Mouse (Mus musculus): ENCODE results near the gene Nat8f2. TPM values are rescaled to one million over a fixed set of nuclear protein-coding genes. Genes with fewer than 3 reads are reported as not detected.
"Not testable (repeated sequence)": the region's sequence is repeated elsewhere in the genome, so short reads cannot be mapped to it uniquely, and the experiment has no call there.

Nat8f2 gene
- total and polyA plus RNA-seq, 3 experiments, result 0.06 to 0.12 TPM; not detected in 1

DNA sequence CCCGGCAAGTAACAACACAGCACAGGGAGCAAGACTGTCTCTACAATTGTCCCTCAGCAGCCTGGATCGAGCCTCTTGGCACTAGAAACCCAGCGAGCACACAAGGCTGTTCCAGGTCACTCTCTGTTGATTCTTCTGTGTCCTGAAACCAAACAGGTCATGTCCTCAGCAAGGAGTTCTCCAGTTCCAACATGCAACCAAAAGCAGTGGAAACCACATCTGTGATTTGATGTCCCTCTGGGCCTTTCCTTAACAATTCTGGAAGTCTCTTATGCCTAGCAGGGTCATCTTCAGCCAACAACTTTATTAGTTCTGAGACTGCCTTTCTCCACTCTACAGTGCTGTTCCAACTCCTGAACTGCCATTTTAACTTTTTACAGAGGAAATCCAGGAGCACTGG is 2.8 kb downstream of the Nat8f2 start:
- not testable (repeated sequence) for H3K79me2 ChIP-seq (ENCODE audit: control insufficient read depth, insufficient read depth, low read length, poor library complexity); DNase-seq (ENCODE audit: low read depth, low spot score); H3K9ac ChIP-seq (ENCODE audit: control insufficient read depth, low read depth, low read length, poor library complexity, severe bottlenecking); H3K27ac ChIP-seq (ENCODE audit: control insufficient read depth, low read depth, low read length); H3K9me3 ChIP-seq (replicated peaks; ENCODE audit: insufficient read depth, low read length); H3K27me3 ChIP-seq (ENCODE audit: control insufficient read depth in 1 of 2, insufficient read depth in 2 of 2, low read length in 2 of 2); H3K4me3 ChIP-seq (ENCODE audit: control insufficient read depth in 1 of 2, insufficient read depth in 1 of 2, low read depth in 2 of 2, low read length in 2 of 2); H3K36me3 ChIP-seq (ENCODE audit: control insufficient read depth in 1 of 2, insufficient read depth in 2 of 2, low read length in 2 of 2); H3K4me1 ChIP-seq (ENCODE audit: control insufficient read depth in 1 of 2, insufficient read depth in 2 of 2, low read length in 2 of 2)

DNA sequence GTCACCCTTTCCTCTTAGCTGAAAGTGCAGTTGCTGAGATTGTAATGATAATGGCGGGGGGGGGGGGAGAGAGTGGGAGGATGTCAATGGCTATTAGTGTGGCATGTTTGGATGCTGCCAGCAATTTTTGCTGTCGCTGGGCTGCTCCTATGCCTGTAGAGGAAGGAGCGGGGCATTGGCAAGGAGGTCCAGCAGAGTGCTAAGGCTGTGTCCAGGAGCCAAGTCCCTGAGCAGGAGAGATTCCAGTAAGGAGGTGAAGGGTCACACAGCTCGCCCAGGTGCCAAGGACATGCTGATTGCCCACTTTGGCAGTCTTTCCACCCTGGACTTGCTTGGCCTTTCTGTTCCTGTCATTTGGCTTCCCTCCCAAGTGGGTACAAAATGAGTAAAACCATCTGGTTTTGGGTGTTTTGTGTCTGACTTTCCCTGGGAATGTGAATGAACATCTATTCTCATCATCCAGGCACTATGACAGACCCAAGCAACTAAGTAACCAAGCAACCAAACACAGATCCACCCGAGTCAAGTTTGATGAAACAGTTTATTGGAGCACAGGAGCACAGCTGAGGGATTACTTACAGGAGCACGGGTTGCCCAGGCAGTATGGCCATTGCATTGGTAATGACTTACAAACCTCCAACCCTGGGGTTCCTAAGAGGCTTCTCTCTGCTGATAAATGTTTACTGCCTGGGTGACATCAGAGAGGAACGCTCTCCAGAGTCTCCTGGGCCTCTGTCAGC is 3.9 kb downstream of the Nat8f2 start:
- not testable (repeated sequence) for DNase-seq (ENCODE audit: low read depth, low spot score); H3K27me3 ChIP-seq (ENCODE audit: control insufficient read depth in 1 of 2, insufficient read depth in 2 of 2, low read length in 2 of 2); H3K79me2 ChIP-seq (ENCODE audit: control insufficient read depth, insufficient read depth, low read length, poor library complexity)

DNA sequence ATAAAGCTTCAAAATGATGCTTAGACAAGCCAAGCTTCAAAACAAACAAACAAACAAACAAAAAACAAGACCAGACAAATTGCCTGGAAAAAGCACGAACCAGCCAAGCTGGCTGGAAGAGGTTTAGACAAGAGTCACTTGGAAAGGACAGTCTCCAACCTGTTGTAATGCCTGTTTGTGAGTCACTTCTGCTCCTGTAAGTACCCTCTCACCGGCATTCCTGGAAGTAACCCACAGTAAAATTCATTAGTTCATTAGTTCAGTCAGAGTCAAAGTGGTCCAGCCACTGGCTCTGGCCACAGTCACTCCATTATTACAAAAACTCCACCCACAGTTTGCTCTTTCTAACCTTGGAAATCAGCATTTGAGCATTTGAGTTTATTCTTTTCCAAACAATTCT is 5.1 kb downstream of the Nat8f2 start:
- H3K9me3 ChIP-seq (replicated peaks; ENCODE audit: insufficient read depth, low read length), result no peaks in the 10 kb centered on the region
- no peaks in the 10 kb centered on the region for H3K36me3 ChIP-seq (ENCODE audit: control insufficient read depth in 1 of 2, insufficient read depth in 2 of 2, low read length in 2 of 2)
- H3K4me1 ChIP-seq (ENCODE audit: control insufficient read depth in 1 of 2, insufficient read depth in 2 of 2, low read length in 2 of 2), result no peaks in the 10 kb centered on the region
- H3K4me3 ChIP-seq (ENCODE audit: control insufficient read depth in 1 of 2, insufficient read depth in 1 of 2, low read depth in 2 of 2, low read length in 2 of 2), result no peak overlapping the region
- no peaks in the 10 kb centered on the region for H3K79me2 ChIP-seq (ENCODE audit: control insufficient read depth, insufficient read depth, low read length, poor library complexity)
- H3K27ac ChIP-seq (ENCODE audit: control insufficient read depth, low read depth, low read length), result no peak overlapping the region
- H3K27me3 ChIP-seq (ENCODE audit: control insufficient read depth in 1 of 2, insufficient read depth in 2 of 2, low read length in 2 of 2), result peaks cover 0 to 3% of the 10 kb centered on the region in 2 experiments
- TF ChIP-seq SMC3 (IDR thresholded peaks at IDR 0.05; ENCODE audit: low read depth, low read length) (no peak), CHD2 (IDR thresholded peaks at IDR 0.05; ENCODE audit: low read length) (no peak), UBTF (IDR thresholded peaks at IDR 0.05; ENCODE audit: borderline replicate concordance, insufficient read depth, low read depth, low read length) (no peak), MAZ (IDR thresholded peaks at IDR 0.05; ENCODE audit: low read depth, low read length) (no peak), POLR2A (IDR thresholded peaks at IDR 0.05; ENCODE audit: control insufficient read depth in 1 of 2, insufficient read depth in 1 of 2, low read depth in 1 of 2, low read length in 2 of 2, poor library complexity in 1 of 2) (no peak), ZC3H11A (IDR thresholded peaks at IDR 0.05; ENCODE audit: low read depth, low read length) (no peak), SIN3A (IDR thresholded peaks at IDR 0.05; ENCODE audit: low read length) (no peak), RAD21 (IDR thresholded peaks at IDR 0.05; ENCODE audit: low read depth, low read length) (no peak), BHLHE40 (IDR thresholded peaks at IDR 0.05; ENCODE audit: borderline replicate concordance, low read depth, low read length) (no peak), TAL1 (IDR thresholded peaks at IDR 0.05; ENCODE audit: low read length) (no peak), CHD1 (IDR thresholded peaks at IDR 0.05; ENCODE audit: low read depth, low read length) (no peak), EP300 (IDR thresholded peaks at IDR 0.05; ENCODE audit: low read depth in 1 of 2, low read length in 2 of 2) (no peak), MEF2A (IDR thresholded peaks at IDR 0.05; ENCODE audit: extremely low read depth, insufficient replicate concordance, low read depth, low read length, poor library complexity, severe bottlenecking) (no peak), USF1 (IDR thresholded peaks at IDR 0.05; ENCODE audit: low read depth, low read length) (no peak), CTCF (IDR thresholded peaks at IDR 0.05 in 2 of 3, conservative IDR thresholded peaks at IDR 0.05 in 1 of 3; ENCODE audit: control insufficient read depth in 1 of 3, insufficient read depth in 1 of 3, low read depth in 2 of 3, low read length in 3 of 3, poor library complexity in 1 of 3, severe bottlenecking in 1 of 3) (no peak), ZNF384 (IDR thresholded peaks at IDR 0.05; ENCODE audit: low read depth, low read length) (no peak)
- DNase-seq (ENCODE audit: low read depth, low spot score), result no peak
- H3K9ac ChIP-seq (ENCODE audit: control insufficient read depth, low read depth, low read length, poor library complexity, severe bottlenecking), result no peak overlapping the region

More for the DNA sequence above, 3.9 kb downstream of the Nat8f2 start:
- H3K4me3 ChIP-seq (ENCODE audit: control insufficient read depth in 1 of 2, insufficient read depth in 1 of 2, low read depth in 2 of 2, low read length in 2 of 2); H3K4me1 ChIP-seq (ENCODE audit: control insufficient read depth in 1 of 2, insufficient read depth in 2 of 2, low read length in 2 of 2); H3K9me3 ChIP-seq (replicated peaks; ENCODE audit: insufficient read depth, low read length); H3K27ac ChIP-seq (ENCODE audit: control insufficient read depth, low read depth, low read length); H3K36me3 ChIP-seq (ENCODE audit: control insufficient read depth in 1 of 2, insufficient read depth in 2 of 2, low read length in 2 of 2); H3K9ac ChIP-seq (ENCODE audit: control insufficient read depth, low read depth, low read length, poor library complexity, severe bottlenecking): not testable (repeated sequence)
